Mouse (Mus musculus): ENCODE results near the gene Ttll11. TPM values are rescaled to one million over a fixed set of nuclear protein-coding genes. Genes with fewer than 3 reads are reported as not detected.

Ttll11 gene
- polyA plus RNA-seq, 1 experiment, result 0.46 TPM

DNA sequence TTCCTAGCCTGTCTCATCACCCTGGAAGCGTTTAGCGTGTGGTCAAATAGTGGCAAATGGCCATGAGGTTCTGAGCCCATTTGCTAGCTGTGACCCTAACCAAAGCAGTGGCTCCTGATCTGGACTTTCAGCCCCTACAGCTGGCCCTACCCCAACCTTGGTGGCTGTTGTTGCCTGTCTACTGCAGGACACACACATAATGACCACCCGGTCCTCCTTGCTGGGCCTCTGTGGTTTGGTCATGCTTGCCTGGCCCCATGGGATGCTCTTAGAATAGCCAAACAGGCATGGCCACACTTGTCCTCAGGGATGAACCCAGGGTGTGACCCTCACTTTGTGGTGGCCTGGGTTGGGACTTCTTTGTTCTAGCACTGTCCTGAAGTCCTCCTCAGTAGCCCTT, 80.0 kb downstream of the Ttll11 start:
- no peaks in the 10 kb centered on the region for H3K36me3 ChIP-seq (ENCODE audit: control insufficient read depth, insufficient read depth, low read length)
- DNase-seq, result no peak
- no peak overlapping the region for H3K27ac ChIP-seq (ENCODE audit: control insufficient read depth, insufficient read depth, low read length)
- WGBS, result 98% methylated on average over 3 of the region's 3 CpGs
- no peak overlapping the region for H3K4me3 ChIP-seq (ENCODE audit: control insufficient read depth, insufficient read depth, low read length)
- no peak for TF ChIP-seq CTCF (IDR thresholded peaks at IDR 0.05; ENCODE audit: borderline replicate concordance, control insufficient read depth, extremely low read depth, insufficient read depth, low read length, poor library complexity)
- TF ChIP-seq POLR2A (IDR thresholded peaks at IDR 0.05; ENCODE audit: control insufficient read depth, extremely low read depth, insufficient read depth, low read length, poor library complexity), result no peak
- no peaks in the 10 kb centered on the region for H3K27me3 ChIP-seq (ENCODE audit: control insufficient read depth, insufficient read depth, low read length)
- peaks cover 8% of the 10 kb centered on the region for H3K4me1 ChIP-seq (replicated peaks; ENCODE audit: control insufficient read depth, insufficient read depth, low read length)

DNA sequence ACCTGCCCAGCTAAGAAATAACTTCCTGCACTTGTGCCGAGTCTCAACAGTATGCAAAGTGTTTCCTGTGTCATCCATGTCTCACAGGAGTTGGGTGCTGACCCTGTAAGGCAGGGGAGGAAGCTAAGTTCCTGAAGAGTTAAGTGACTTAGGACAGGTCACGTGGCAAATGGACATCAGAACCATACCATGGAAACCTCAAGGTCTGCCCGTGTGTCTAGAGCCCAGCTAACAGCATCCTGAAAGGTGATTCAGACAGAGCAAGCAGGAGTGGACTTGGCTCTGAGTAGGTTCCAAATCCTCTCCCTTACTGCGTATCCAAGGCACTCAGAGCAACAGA, 80.6 kb downstream of the Ttll11 start:
- TF ChIP-seq POLR2A (IDR thresholded peaks at IDR 0.05; ENCODE audit: control insufficient read depth, extremely low read depth, insufficient read depth, low read length, poor library complexity), result no peak
- no peak for TF ChIP-seq CTCF (IDR thresholded peaks at IDR 0.05; ENCODE audit: borderline replicate concordance, control insufficient read depth, extremely low read depth, insufficient read depth, low read length, poor library complexity)
- H3K27me3 ChIP-seq (ENCODE audit: control insufficient read depth, insufficient read depth, low read length), result no peaks in the 10 kb centered on the region

DNA sequence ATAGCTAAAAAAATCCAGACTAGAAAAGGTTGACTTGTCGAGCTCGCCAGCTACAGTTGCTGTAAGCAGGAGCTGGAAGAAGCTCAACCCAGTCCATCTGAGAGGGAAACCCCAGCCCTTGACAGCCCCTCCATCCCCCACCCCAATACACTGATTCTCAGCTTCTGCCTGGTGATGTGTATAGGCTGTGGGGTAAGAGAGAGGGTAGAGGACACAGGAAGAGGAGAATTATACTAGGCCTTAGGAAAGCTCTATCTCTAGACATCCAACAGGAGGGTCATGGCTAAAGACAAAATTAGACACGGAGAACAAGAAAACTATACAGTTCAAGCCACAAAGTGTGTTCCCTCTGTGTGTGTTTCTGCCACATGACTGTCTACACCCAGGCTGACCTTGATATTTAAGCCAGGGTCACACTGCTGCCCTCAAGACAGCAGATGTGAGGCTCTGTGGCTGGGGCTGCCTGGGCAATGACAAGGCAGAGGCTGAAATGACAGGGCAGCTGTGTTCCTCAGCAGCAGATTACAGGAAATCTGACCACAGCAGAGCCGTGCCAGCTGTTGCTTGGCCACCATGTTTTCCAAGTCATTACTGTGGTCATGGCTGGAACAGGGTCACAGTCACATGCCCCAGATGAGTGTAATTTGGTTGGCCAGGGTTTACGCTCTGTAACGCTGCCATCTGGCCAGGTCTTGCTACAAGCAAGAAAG, 81.1 kb downstream of the Ttll11 start:
- DNase-seq, result no peak
- Histone ChIP-seq H3K27ac (ENCODE audit: control insufficient read depth, insufficient read depth, low read length) (no peak overlapping the region), H3K36me3 (ENCODE audit: control insufficient read depth, insufficient read depth, low read length) (no peaks in the 10 kb centered on the region), H3K27me3 (ENCODE audit: control insufficient read depth, insufficient read depth, low read length) (no peaks in the 10 kb centered on the region), H3K4me1 (replicated peaks; ENCODE audit: control insufficient read depth, insufficient read depth, low read length) (peaks cover 8% of the 10 kb centered on the region), H3K4me3 (ENCODE audit: control insufficient read depth, insufficient read depth, low read length) (no peak overlapping the region)
- no peak for TF ChIP-seq CTCF (IDR thresholded peaks at IDR 0.05; ENCODE audit: borderline replicate concordance, control insufficient read depth, extremely low read depth, insufficient read depth, low read length, poor library complexity)
- TF ChIP-seq POLR2A (IDR thresholded peaks at IDR 0.05; ENCODE audit: control insufficient read depth, extremely low read depth, insufficient read depth, low read length, poor library complexity), result no peak
- WGBS, result 42% methylated on average over 6 of the region's 6 CpGs

More for the DNA sequence above, 80.6 kb downstream of the Ttll11 start:
- peaks cover 8% of the 10 kb centered on the region for H3K4me1 ChIP-seq (replicated peaks; ENCODE audit: control insufficient read depth, insufficient read depth, low read length)
- H3K27ac ChIP-seq (ENCODE audit: control insufficient read depth, insufficient read depth, low read length), result no peak overlapping the region
- H3K36me3 ChIP-seq (ENCODE audit: control insufficient read depth, insufficient read depth, low read length), result no peaks in the 10 kb centered on the region
- 41% methylated on average over 4 of the region's 4 CpGs for WGBS
- no peak overlapping the region for H3K4me3 ChIP-seq (ENCODE audit: control insufficient read depth, insufficient read depth, low read length)
- no peak for DNase-seq

DNA sequence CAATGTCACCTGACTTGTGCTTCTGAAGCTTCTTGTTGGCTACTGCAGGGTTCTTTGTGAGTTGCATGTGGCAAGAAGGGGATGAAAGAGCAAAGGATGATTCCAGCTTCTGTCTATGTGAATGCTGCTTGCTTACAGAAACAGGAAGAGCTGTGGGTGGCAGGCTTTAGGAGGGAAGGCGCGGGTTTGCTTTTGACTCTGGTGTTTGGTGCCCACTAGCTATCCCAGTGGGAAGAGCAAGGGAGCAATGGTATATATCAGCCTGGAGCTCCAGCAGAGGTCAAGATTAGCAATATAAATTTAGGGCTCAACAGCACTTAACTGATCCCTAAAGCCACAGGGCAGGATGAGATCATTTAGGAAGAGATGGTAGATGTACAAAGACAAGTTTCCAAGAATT, 82.6 kb downstream of the Ttll11 start:
- TF ChIP-seq CTCF (IDR thresholded peaks at IDR 0.05; ENCODE audit: borderline replicate concordance, control insufficient read depth, extremely low read depth, insufficient read depth, low read length, poor library complexity) (no peak), POLR2A (IDR thresholded peaks at IDR 0.05; ENCODE audit: control insufficient read depth, extremely low read depth, insufficient read depth, low read length, poor library complexity) (no peak)
- no peaks in the 10 kb centered on the region for H3K36me3 ChIP-seq (ENCODE audit: control insufficient read depth, insufficient read depth, low read length)
- H3K4me1 ChIP-seq (replicated peaks; ENCODE audit: control insufficient read depth, insufficient read depth, low read length), result peaks cover 8% of the 10 kb centered on the region
- no peak overlapping the region for H3K4me3 ChIP-seq (ENCODE audit: control insufficient read depth, insufficient read depth, low read length)
- DNase-seq, result no peak
- WGBS, result 77% methylated on average over 2 of the region's 2 CpGs
- no peaks in the 10 kb centered on the region for H3K27me3 ChIP-seq (ENCODE audit: control insufficient read depth, insufficient read depth, low read length)
- H3K27ac ChIP-seq (ENCODE audit: control insufficient read depth, insufficient read depth, low read length), result no peak overlapping the region

DNA sequence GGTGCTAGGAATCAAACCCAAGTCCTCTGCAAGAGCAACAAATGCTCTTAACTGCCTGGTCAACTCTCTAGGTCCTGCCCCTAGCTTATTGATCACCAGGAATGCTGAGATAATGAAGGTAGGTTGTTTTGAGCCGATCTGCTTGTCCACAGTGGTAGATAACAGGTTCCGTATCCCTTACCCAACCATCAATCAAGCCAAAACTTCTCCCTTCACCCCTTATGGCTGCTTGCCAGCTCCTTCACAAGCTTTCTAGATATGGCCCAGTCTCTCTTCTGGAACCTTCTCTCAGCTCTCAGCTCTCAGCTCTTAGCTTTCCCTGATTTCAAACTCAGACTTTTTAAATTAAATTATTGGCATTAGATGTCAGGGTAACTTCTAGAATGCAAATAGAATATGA, 85.2 kb downstream of the Ttll11 start:
- H3K27me3 ChIP-seq (ENCODE audit: control insufficient read depth, insufficient read depth, low read length), result no peaks in the 10 kb centered on the region
- no peak overlapping the region for H3K27ac ChIP-seq (ENCODE audit: control insufficient read depth, insufficient read depth, low read length)
- peaks cover 8% of the 10 kb centered on the region for H3K4me1 ChIP-seq (replicated peaks; ENCODE audit: control insufficient read depth, insufficient read depth, low read length)
- no peak for TF ChIP-seq POLR2A (IDR thresholded peaks at IDR 0.05; ENCODE audit: control insufficient read depth, extremely low read depth, insufficient read depth, low read length, poor library complexity)
- no peak for TF ChIP-seq CTCF (IDR thresholded peaks at IDR 0.05; ENCODE audit: borderline replicate concordance, control insufficient read depth, extremely low read depth, insufficient read depth, low read length, poor library complexity)
- H3K36me3 ChIP-seq (ENCODE audit: control insufficient read depth, insufficient read depth, low read length), result no peaks in the 10 kb centered on the region
- 93% methylated on average over 2 of the region's 2 CpGs for WGBS
- no peak overlapping the region for H3K4me3 ChIP-seq (ENCODE audit: control insufficient read depth, insufficient read depth, low read length)
- no peak for DNase-seq

DNA sequence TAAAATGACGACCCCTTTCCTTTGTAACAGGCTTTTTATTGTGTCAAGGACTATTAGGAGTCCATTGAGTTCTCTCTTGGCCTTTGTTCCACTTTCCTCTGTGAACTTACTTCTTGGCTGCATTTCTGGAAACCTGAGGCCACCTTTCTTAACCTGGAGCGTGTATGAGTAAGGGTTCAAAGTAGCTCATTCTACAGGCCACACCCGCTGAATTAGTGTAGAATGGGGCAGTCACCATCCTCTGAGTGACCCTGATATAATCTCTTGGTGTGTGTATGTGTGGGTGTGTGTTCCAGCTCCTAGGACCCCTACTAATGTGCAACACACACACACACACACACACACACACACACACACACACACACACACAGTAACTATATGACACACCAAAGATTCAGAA, 89.1 kb downstream of the Ttll11 start:
- no peaks in the 10 kb centered on the region for H3K36me3 ChIP-seq (ENCODE audit: control insufficient read depth, insufficient read depth, low read length)
- WGBS, result 98% methylated on average over 3 of the region's 3 CpGs
- H3K4me1 ChIP-seq (replicated peaks; ENCODE audit: control insufficient read depth, insufficient read depth, low read length), result no peaks in the 10 kb centered on the region
- DNase-seq, result no peak
- no peak overlapping the region for H3K4me3 ChIP-seq (ENCODE audit: control insufficient read depth, insufficient read depth, low read length)
- H3K27me3 ChIP-seq (ENCODE audit: control insufficient read depth, insufficient read depth, low read length), result no peaks in the 10 kb centered on the region
- TF ChIP-seq CTCF (IDR thresholded peaks at IDR 0.05; ENCODE audit: borderline replicate concordance, control insufficient read depth, extremely low read depth, insufficient read depth, low read length, poor library complexity) (no peak), POLR2A (IDR thresholded peaks at IDR 0.05; ENCODE audit: control insufficient read depth, extremely low read depth, insufficient read depth, low read length, poor library complexity) (no peak)
- no peak overlapping the region for H3K27ac ChIP-seq (ENCODE audit: control insufficient read depth, insufficient read depth, low read length)

DNA sequence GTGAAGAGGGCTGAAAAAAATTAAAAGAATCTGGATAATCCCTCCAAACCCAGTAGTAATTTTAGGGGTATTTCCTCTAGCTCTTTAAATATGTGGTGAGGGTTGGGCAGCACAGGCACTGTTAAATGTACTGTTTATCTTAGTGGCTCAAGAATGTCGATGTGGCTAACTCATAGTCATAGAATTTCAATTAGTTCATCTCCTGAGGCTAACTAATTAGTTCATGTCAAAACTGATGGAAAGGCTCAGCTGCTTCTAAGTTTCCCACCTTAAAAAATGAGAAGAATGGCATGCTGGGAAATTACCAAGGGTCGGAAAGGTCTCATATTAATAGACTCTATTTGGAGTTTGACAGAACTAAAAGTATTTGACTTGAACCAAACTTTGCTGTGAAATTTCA, 89.9 kb downstream of the Ttll11 start:
- WGBS, result 90% methylated on average over 2 of the region's 2 CpGs
- H3K4me1 ChIP-seq (replicated peaks; ENCODE audit: control insufficient read depth, insufficient read depth, low read length), result no peaks in the 10 kb centered on the region
- H3K27me3 ChIP-seq (ENCODE audit: control insufficient read depth, insufficient read depth, low read length), result no peaks in the 10 kb centered on the region
- TF ChIP-seq POLR2A (IDR thresholded peaks at IDR 0.05; ENCODE audit: control insufficient read depth, extremely low read depth, insufficient read depth, low read length, poor library complexity) (no peak), CTCF (IDR thresholded peaks at IDR 0.05; ENCODE audit: borderline replicate concordance, control insufficient read depth, extremely low read depth, insufficient read depth, low read length, poor library complexity) (no peak)
- H3K27ac ChIP-seq (ENCODE audit: control insufficient read depth, insufficient read depth, low read length), result no peak overlapping the region
- DNase-seq, result no peak
- H3K4me3 ChIP-seq (ENCODE audit: control insufficient read depth, insufficient read depth, low read length), result no peak overlapping the region
- H3K36me3 ChIP-seq (ENCODE audit: control insufficient read depth, insufficient read depth, low read length), result no peaks in the 10 kb centered on the region
